Mouse (Mus musculus) embryo, embryonic 11.5 days (tissue): ENCODE measurements around the gene Pcdh15.

Source experiments
- DNase-seq: peaks from one replicate; pipeline ENCODE4 v3.0.0-alpha.2; 2012; ENCODE audit warnings: low read depth, low spot score

The Pcdh15 gene

GRCm38 (mm10) chr10:73812311-73812710 is 713.2 kb downstream of the Pcdh15 start:
- no peak for DNase-seq

DNA sequence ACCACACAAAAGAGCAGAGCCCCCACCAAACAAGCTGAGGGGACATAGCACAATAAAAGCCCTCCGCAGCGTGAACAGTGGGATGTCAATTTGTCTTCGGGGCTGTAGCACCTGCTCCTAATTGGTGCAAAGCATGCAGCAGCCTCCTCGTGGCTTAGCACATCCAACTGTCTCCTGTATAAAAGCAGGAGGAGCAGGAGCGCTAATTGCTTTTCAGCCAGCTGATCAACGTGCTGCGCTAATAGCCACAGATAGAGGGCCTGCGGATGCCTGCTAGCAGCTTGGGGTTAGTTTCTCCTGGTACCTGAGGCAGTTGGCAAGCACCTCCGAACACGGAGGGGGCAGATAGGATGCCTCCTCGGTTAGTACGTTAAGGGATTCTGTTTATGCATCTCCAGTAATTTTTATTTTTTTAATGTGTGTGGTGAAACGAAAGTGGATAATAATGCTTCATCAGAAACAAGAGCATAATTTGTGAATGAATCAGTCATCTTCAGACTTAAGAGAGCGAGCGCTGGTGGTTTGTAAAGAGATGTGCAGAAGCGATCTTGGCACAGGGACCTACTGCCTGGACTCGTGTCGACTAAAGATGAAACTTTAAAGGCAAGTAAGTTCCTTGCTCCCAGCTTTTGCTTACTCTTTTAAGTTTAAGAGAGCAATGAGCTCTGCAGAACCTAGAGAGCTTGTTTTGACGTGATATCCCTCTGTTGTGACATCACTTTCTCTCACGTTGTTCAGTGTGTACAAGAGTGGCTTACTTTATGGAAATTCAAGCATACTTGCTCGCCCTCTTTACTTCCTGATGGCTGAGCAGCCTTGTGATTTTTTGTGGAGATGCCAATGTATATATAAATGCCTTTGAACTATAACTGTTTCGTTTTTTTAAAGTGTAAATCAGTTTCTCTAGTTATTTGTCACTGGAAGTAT is 722.8 kb downstream of the Pcdh15 start:
- DNase-seq: no peak

DNA sequence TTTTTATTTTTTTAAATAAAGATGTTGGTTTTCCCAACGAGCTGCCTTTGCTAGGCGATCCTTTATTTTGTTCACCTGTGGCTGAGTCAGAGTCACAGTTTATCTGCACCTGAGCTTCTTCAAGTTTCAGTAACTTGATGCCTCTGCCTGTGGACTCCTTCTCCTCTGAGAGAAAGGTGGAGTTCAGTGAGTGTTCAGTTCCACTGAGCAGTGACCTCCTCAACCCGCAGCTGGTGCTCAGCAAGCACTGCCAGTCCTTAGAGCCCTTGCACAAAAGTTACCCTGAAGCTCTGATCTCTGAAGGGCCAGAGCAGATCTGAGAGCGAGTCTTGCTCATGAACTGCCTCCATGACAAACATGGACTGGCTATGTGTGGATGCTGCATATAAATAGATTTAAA is 724.1 kb downstream of the Pcdh15 start:
- DNase-seq: no peak

DNA sequence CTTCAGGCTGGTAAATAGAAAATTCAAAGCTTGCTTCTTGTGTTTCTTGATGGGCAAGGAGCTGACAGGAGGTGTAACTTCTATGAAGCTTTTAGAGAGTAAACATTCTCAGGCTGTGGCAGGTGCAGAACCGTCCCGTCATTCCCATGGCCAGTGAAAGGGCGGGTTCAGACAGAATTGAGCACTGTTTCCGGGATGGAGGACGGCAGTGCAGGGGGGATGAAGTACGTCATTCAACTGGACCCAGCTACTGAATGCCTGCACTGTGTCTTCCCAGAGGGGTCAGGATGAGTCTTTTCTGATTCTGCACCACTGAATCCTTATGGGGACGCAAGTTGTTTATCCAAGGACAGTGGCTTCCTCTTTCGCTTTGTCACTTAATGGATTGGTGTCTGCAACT is 727.2 kb downstream of the Pcdh15 start:
- no peak for DNase-seq

DNA sequence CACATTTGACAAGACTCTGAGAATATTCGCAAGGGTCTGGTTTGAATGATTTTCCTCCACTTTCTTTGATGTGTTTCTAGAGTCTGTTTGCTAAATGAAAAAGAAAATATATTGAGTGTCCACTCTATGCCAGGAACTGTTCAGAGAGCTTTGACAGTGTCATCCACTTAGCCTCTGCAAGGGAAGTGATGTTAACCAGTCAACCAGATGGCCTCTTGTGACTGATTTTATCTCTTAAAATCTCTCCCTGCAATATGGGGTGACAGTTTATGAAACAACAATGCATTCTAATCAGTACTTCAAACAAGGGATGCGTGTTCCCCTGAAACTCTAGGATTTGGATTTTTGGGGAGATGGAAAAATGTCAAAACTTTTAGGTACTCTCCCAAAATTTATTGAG is 729.6 kb downstream of the Pcdh15 start:
- DNase-seq: no peak

DNA sequence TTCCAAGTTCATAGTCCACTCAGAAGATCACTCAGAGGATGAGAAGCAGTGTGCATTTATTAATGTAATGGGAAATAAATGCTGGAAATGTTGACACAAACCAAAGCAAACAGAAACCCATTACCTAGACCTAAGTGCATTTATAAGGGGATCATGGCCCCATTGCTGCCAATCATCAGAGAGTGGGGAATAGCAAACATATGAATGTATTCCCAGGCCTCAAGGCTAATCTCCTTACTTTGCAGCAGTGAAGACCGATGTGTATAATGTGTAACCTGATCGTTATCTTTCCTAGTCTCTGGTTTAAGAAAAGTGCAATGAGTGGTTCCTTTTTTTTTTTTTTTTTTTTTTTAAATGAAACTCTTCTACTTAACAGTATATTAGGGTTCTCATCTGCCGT is 745.9 kb downstream of the Pcdh15 start:
- DNase-seq: no peak

- no peak for DNase-seq
Measured at GRCm38 (mm10) chr10:73862181-73862580, 763.0 kb downstream of the Pcdh15 start.

DNA sequence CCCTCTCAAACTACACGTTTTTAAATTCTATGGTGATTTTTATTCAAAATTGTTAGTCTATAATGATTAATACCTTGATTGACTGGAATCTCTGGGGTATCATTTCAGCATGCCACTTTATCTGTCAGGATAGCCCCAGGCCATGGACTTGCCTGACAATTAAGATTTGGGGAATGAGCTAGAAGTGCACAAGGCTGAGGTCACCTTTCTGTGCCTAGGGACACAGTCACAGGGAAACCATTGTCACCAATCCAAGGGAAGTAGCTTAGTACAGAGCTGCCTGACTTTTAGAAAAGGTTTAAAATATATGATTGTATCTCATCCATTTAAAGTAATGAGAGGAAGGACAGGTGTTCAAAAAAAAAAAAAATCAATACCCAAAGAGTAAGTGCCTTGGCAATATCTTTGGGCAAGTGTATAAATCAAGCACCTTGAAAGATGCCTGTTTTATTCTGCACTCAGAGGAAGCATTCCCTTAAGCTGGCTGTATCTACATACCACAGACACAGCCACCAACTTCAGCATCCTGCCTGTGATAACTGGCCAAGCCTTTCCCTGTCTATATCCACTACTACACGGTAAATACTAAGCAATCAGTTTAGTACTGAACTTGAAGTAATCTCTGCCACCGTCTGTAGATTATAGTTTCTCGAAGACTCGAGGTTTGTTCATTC is 779.0 kb downstream of the Pcdh15 start:
- no peak for DNase-seq

GRCm38 (mm10) chr10:73878729-73879067 is 779.6 kb downstream of the Pcdh15 start:
- DNase-seq: no peak

- DNase-seq: no peak
Measured at GRCm38 (mm10) chr10:73887771-73888170, 788.6 kb downstream of the Pcdh15 start.

DNA sequence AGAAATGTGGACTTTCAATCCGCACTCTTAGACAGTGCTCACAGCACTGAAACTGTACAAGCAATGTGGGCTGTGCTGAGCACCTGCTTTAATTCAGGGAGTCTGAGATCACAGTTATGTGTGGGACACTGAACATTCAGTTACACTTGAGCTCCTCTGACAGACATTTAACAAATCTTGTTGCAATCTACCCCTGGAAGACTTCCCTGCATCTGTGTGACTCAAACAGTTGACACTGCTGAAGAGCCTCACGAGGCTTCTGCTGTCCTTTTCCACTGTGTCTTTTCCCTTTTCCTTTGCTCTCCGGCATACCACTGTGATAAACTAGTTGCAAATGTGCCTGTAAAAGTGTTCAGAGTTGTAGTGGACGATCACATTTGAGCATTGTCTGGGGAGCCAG is 793.1 kb downstream of the Pcdh15 start:
- no peak for DNase-seq

DNA sequence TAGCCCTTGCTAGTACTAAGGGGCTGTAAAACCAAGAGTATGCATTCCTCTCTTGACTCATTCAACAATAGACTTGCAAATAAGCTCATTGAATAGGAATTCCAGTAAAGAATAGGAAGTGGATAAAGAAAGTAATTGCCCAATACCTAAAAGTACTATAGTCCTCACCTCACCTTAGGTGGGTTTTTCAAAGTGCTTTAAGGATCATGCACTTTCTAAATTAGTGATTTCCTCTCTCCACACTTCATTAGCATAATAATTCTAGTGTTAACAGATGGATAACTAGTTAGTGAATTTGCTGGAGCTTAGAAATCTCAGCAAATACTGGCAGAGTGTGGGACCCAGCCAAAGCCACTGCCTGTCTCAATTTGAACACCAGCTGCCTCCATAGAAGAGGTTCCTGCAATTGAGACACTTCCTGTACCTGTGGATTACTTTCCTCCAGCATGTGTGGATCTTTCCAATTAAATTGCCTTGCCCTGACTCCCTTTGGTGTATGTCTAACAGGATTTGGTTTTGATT is 797.0 kb downstream of the Pcdh15 start:
- DNase-seq: no peak

DNA sequence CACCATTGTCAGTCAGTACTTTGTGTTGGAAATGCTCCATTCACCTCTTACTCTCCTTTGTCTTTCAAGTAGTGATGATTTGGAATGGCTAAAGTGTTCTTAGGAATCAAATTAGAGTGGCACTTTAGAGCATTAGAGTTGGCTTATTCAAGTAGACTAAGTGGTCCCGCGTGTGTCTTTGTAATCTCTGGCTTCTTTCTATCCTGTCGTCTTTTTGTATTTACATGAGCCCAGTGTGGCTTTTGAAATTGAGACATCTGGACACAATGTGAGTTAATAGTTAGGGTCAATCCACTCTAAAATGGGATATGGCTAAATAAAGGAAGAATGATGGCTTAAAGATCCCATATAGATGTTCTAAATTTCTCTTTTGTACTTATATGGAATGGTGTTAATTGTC is 800.0 kb downstream of the Pcdh15 start:
- DNase-seq: no peak

DNA sequence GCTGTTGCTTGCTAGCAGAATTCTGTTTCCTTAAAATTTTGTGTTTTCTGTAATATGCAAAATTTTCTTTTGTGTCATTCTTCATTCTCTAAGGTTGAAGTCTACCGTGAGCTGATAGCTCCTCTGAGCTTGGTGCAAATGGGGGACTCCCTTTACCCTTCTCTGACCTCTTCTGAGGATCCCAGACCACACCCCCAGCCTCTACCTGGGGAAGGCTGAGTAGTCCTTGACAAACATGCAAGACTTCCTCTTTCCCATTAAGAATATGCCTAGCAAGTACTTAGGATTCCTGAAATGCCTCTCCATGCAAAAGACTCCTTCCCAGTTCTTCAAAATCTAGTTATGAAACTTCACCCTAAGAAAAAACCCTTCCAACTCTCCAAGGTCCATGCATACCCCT is 808.5 kb downstream of the Pcdh15 start:
- no peak for DNase-seq

DNA sequence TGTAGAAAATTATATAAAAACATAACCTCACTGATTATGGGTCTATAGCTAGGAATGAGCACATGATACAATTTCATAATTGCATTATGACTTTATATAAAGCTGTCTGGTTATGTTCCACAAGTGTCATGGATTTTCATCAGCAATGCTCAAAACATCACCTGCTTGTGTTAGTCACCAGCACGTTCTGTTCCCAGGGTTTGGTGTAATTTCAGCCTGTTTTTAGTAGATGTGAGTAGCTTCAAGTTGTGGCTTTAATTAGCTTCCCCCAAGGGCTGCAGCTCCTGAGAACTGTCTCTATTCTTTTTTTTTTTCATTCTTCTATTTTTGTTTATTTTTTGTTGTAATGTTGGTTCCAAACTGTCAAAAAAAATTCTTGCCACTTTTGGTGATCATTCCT is 809.4 kb downstream of the Pcdh15 start:
- no peak for DNase-seq

- DNase-seq: no peak
Measured at GRCm38 (mm10) chr10:73915170-73915569, 816.0 kb downstream of the Pcdh15 start.

DNA sequence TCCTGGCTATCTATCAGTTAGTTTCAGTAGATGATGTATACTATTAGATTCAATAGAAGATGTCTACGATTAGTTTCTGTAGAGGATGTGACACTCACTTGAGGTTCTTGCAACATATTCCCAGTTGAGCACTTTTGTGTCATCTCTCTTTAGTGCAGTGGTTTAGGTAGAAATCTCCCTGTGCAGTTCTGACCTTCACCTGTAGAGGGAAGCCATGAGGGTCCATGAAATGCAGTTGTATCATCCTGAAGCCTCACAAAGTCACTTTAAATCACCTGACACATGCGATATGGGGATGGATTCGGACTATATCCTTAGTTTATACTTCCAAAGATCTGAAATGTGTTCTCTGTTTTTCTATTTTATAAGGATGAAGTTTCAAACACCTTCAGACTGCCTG is 822.4 kb downstream of the Pcdh15 start:
- no peak for DNase-seq

GRCm38 (mm10) chr10:73928672-73929071 is 829.5 kb downstream of the Pcdh15 start:
- DNase-seq: no peak

GRCm38 (mm10) chr10:73929718-73930117 is 830.6 kb downstream of the Pcdh15 start:
- no peak for DNase-seq

DNA sequence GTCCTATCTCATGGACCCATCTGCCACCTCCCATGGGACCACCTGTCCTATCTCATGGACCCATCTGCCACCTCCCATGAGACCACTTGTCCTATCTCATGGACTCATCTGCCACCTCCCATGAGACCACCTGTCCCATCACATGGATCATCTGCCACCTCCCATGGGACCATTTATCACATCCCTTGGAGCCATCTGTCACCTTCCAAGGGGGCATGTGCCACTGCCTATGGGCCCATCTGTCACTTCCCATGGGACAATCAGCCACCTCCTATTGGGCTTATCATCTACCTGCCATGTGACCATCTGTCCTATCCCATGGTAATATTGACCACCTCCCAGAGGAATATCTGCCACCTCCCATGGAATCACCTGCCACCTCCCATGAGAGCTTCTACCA is 832.0 kb downstream of the Pcdh15 start:
- no peak for DNase-seq

DNA sequence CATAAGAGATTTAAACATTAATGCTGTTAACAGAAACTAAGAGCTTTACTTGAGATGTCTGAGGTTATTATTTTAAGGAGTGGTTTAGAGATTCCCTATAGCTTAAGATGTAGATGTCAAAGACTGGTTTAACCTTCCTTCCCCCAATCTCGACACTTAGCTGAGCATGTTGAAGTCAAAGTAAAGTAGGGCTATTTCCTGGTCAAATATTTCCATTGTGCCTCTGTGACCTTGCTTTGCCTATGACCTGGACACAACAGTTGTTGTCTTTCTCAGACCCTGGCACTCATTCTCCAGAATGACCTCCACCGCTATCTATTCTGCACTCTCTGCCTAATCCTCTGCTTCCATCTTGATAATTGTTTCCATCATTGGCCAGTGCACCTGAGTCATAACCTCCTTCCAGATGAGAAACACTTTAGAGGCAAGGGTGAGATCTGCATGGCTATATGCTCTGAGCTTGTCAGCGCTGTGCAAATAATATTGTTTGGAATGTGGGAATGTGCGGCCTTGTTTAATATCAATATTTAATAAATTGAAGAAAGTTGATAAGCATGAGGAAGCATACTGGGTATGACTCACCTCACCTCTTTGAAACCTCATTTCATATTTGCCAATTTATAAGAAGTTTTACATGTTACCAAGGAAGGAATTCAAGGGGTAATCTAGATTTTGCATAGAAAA is 833.0 kb downstream of the Pcdh15 start:
- no peak for DNase-seq

DNA sequence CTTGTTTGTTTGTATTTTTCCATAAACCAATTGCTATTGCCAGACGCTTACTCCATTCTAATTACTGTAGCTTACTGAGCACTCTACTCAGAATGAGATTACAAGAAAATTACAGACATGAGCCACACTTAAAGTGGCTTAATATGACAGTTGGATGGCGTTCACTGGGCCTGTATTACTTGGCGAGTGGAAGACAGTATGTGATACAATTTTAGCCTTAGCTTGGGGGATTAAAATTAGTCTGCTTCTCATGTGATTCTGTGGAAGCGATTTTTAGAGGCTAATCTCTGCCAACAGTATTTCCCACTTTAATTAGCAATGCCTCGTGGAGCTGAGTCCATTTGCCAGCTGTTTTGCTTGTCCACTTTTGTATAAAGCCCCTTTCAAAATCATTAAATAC is 837.0 kb downstream of the Pcdh15 start:
- no peak for DNase-seq
